Mouse (Mus musculus) thymus, adult 2 months (tissue): ENCODE data around the gene Vps13c. TPM values are rescaled to one million over a fixed set of nuclear protein-coding genes. Genes with fewer than 3 reads are reported as not detected.

Source experiments
- DNase-seq: peaks from one replicate; pipeline ENCODE4 v3.0.0; 2021
- H3K27ac ChIP-seq: fragments of 200-500 bp; 2 replicates; pipeline ENCODE4 v1.5.1; 2012; ENCODE audit warnings: low read length, control low read depth; ENCODE audit not compliant: control insufficient read depth, insufficient read depth
- H3K27me3 ChIP-seq: fragments of 200-500 bp; 2 replicates; pipeline ENCODE4 v1.6.1; 2012; ENCODE audit warnings: mild to moderate bottlenecking, low read length, moderate library complexity, mixed read lengths; ENCODE audit not compliant: control insufficient read depth, insufficient read depth
- H3K36me3 ChIP-seq: fragments of 200-500 bp; 2 replicates; pipeline ENCODE4 v1.6.1; 2012; ENCODE audit warnings: mild to moderate bottlenecking, low read length, moderate library complexity; ENCODE audit not compliant: control insufficient read depth, insufficient read depth
- H3K4me1 ChIP-seq: fragments of 200-500 bp; replicated peaks from 2 replicates; pipeline ENCODE4 v1.6.1; 2012; ENCODE audit warnings: low read length; ENCODE audit not compliant: control insufficient read depth, insufficient read depth
- H3K4me3 ChIP-seq: fragments of 200-500 bp; 2 replicates; pipeline ENCODE4 v1.5.1; 2012; ENCODE audit warnings: mild to moderate bottlenecking, low read length, control low read depth, moderate library complexity; ENCODE audit not compliant: control insufficient read depth, insufficient read depth
- CTCF ChIP-seq: fragments of 200-500 bp; IDR thresholded peaks from 2 replicates; pipeline ENCODE4 v1.5.1; 2012; ENCODE audit warnings: mild to moderate bottlenecking, control low read depth, low read length, moderate library complexity, borderline replicate concordance; ENCODE audit not compliant: control insufficient read depth, poor library complexity, insufficient read depth; ENCODE audit errors: extremely low read depth
- POLR2A ChIP-seq: fragments of 200-500 bp; IDR thresholded peaks from 2 replicates; pipeline ENCODE4 v1.6.1; 2012; ENCODE audit warnings: mild to moderate bottlenecking, low read length, control low read depth, moderate library complexity; ENCODE audit not compliant: control insufficient read depth, poor library complexity, insufficient read depth; ENCODE audit errors: extremely low read depth
- WGBS: fragments of 180-500 bp; shearing (Covaris S2); methylation state at CpG from one replicate; pipeline ENCODE4 v1.1.7; 2018; 5-methylcytosine and 5-hydroxymethylcytosine counted together
- polyA plus RNA-seq: library from polyadenylated mRNA; depleted of rRNA; stranded (reverse); fragments of >200 nt; gene quantifications from 2 replicates; pipeline ENCODE4 v1.2.3, GENCODE M21; 2012

The Vps13c gene
- polyA plus RNA-seq, 1 experiment, result 14.5 TPM

DNA sequence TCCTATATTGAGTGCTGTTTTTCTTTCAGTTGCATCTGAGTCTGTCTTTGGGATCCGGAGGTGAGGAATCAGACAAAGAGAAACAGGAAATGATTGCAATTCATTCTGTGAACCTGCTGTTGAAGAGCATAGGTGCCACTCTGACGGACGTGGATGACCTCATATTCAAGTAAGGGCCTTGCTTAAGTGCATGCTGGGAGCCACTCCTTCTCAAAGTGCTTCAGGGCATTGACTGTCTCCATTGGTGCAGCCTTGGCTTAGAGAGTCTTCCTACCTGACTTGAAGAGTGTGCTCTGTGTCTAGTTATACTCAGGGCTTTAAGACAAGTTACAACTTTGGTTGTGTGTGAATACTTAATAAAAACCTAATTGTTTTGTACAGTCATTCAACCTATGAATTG, 126.8 kb downstream of the Vps13c start:
- Histone ChIP-seq H3K27ac (no peak overlapping the region), H3K36me3 (peaks cover 39% of the 10 kb centered on the region), H3K4me1 (no peaks in the 10 kb centered on the region), H3K4me3 (no peak overlapping the region), H3K27me3 (no peaks in the 10 kb centered on the region)
- DNase-seq, result no peak
- WGBS, result 93% methylated on average over 3 of the region's 3 CpGs
- TF ChIP-seq POLR2A (no peak), CTCF (no peak)

DNA sequence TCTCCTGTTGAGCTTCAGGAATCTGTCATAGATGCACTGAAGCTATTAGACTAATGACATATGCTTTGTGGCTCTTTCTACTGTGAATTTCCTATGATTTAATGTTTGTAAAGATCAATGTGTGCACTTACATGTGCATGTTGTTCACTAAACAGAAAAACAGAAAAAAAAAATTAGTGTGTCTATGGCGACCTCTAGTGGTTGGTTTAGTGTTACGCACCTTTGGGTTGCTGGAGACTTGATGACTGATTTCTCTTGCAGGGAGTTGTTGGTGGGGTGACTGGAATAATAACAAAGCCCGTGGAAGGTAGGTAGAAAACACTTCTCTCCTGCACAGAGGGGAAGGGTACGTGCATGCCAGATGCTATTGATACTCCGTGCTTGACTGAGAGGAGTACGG, 133.3 kb downstream of the Vps13c start:
- H3K4me1 ChIP-seq, result no peaks in the 10 kb centered on the region
- H3K27ac ChIP-seq, result no peak overlapping the region
- no peaks in the 10 kb centered on the region for H3K27me3 ChIP-seq
- TF ChIP-seq CTCF (no peak), POLR2A (no peak)
- no peak overlapping the region for H3K4me3 ChIP-seq
- peaks cover 28% of the 10 kb centered on the region for H3K36me3 ChIP-seq
- DNase-seq, result no peak
- 54% methylated on average over 6 of the region's 6 CpGs for WGBS

DNA sequence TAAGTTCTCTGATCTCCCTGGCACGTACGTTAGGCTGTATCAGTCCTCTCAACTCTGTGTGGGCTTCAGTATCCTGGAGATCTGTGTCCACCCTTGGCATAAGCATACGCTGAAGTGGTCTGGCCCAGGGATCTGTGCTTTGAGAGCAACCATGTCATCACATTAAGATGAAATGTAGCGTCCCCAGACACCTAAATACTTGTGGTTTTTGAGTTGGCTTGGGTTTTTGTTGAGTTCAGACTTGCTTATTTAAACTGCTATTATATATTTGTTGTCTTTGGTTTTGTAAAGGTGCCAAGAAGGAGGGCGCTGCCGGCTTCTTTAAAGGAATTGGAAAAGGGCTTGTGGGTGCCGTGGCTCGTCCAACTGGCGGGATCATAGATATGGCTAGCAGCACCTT, 135.3 kb downstream of the Vps13c start:
- Histone ChIP-seq H3K4me3 (no peak overlapping the region), H3K36me3 (peaks cover 26% of the 10 kb centered on the region), H3K27ac (no peak overlapping the region), H3K4me1 (no peaks in the 10 kb centered on the region), H3K27me3 (no peaks in the 10 kb centered on the region)
- TF ChIP-seq CTCF, result no peak
- TF ChIP-seq POLR2A, result no peak
- no peak for DNase-seq
- 97% methylated on average over 9 of the region's 9 CpGs for WGBS

DNA sequence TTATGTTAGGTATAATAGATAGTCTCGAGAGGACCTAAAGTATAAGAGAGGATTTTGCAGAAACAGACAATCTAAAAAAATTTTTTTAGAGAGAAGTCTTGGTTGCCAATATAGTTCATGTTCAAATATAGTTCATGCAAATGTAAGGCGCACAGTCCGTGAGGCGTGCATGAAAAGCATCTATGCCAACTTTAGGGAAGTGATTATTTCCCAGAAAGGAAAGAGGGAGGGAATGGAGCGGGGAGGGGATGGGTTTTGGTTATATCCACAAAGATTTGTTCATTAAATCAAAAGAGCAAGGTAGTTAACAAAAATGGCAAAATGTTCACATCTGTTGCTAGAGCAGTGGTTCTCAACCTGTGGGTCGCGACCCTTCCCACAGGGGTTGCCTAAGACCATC, 166.4 kb downstream of the Vps13c start:
- TF ChIP-seq CTCF, result no peak
- no peak for TF ChIP-seq POLR2A
- no peak overlapping the region for H3K27ac ChIP-seq
- H3K4me3 ChIP-seq, result no peak overlapping the region
- no peak for DNase-seq
- H3K4me1 ChIP-seq, result no peaks in the 10 kb centered on the region
- no peaks in the 10 kb centered on the region for H3K36me3 ChIP-seq
- WGBS, result 95% methylated on average over 7 of the region's 7 CpGs
- H3K27me3 ChIP-seq, result no peaks in the 10 kb centered on the region

DNA sequence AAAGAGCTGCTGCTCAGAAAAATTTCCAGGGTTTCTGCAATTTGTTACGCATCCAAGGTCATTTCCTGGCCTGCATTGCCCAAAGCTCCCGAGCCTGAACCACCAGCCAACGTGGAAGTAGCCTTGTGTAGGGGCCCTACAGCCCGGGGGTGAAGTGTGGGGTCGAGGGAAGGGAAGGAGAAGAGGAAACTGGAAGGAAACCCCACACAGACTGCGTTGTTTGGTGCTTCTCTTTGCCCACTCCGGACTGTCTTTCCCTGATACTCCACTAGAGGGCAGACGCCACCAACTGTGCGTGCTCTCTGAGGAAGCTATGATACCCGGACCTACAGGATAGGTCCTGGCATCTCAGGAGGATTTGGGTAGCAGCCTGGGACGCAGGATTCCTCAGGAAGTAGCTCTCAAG, 174.8 kb downstream of the Vps13c start:
- Histone ChIP-seq H3K4me1 (no peaks in the 10 kb centered on the region), H3K27ac (no peak overlapping the region), H3K27me3 (no peaks in the 10 kb centered on the region), H3K4me3 (no peak overlapping the region), H3K36me3 (no peaks in the 10 kb centered on the region)
- DNase-seq, result peak; percentile 54
- TF ChIP-seq POLR2A, result no peak
- TF ChIP-seq CTCF, result peak; percentile 71; the same call in 1 of the 2 replicates
- WGBS, result 11% methylated on average over 11 of the region's 11 CpGs

DNA sequence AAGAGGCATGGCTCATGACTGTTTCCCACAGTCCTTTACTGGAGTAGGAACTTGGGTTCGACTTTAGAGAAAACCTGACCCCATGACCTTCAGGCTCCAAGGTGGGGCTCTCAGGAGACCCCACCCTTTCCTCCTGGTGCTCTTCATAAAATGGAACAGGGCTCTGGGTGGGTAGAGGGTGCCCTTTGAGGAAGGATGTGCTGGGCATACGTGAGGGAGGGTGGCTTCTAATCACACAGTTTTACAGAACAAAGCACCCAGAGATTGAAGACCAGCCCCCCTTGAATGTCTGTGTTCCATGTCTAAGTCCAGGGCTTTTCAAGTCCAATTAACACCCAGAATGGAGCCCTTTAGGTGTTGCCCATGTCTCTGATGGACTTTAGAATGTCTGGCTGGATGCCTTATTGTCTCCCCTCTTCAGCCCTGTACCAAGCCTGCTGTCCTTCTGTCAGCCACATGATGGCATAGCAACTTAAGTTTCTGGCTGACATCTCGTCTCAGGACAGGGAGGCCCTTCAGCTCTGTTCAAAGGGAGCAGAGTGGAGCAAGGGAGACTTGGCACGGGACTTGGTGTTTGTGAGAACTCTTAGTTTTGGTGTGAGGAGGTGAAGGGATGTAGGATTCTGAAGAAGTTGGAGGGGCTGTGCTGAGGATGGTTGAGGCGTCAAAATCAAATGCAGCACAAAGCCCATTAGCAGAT, 176.2 kb downstream of the Vps13c start:
- Histone ChIP-seq H3K27me3 (no peaks in the 10 kb centered on the region), H3K36me3 (no peaks in the 10 kb centered on the region), H3K4me1 (no peaks in the 10 kb centered on the region), H3K4me3 (no peak overlapping the region), H3K27ac (no peak overlapping the region)
- peak; percentile 2 for DNase-seq
- TF ChIP-seq CTCF (no peak), POLR2A (no peak)
- WGBS, result 46% methylated on average over 5 of the region's 5 CpGs
